Comparison of ENCODE assay signal across 8 mouse cellular contexts in genomic region chr2:4517553-4518125, GRCm38 (mm10).
DNase-seq lines count a peak whose midpoint lies in the region; ATAC-seq and TF ChIP-seq lines count a peak whose summit lies in the region.

No protein-coding gene starts in this region.

- peaks cover 23% of the 10 kb centered on the region for H3K4me1 ChIP-seq in heart, embryonic 15.5 days (replicated peaks)
- peaks cover 14% of the 10 kb centered on the region for H3K4me1 ChIP-seq in kidney, postnatal 0 days (replicated peaks; ENCODE audit: insufficient read depth, low read length)

- H3K9ac ChIP-seq in heart, embryonic 15.5 days: peak overlapping the region; percentile 12; the same call in 1 of the 2 replicates
- H3K9ac ChIP-seq in kidney, postnatal 0 days (ENCODE audit: low read depth, low read length): no peak overlapping the region

- peak overlapping the region; percentile 58 for H3K4me2 ChIP-seq in heart, embryonic 15.5 days
- H3K4me2 ChIP-seq in kidney, postnatal 0 days (ENCODE audit: low read length): no peak overlapping the region

- ATAC-seq in erythroblast, adult 5-6 weeks (replicated peaks; ENCODE audit: low FRiP score, poor library complexity, severe bottlenecking): peak; percentile 37; the same call in 1 of the 2 replicates
- peak; percentile 95 for ATAC-seq in heart, embryonic 15.5 days (replicated peaks; ENCODE audit: insufficient number of reproducible peaks, insufficient read depth, low FRiP score, low read depth)
- ATAC-seq in kidney, postnatal 0 days (replicated peaks; ENCODE audit: low FRiP score, low read depth): no peak; the same call in 1 of the 2 replicates

- no peak for TF ChIP-seq CTCF in kidney, postnatal 0 days (IDR thresholded peaks at IDR 0.05; ENCODE audit: low read depth)

- H3K4me3 ChIP-seq in heart, embryonic 15.5 days: peak overlapping the region; percentile 30
- H3K4me3 ChIP-seq in kidney, postnatal 0 days (replicated peaks; ENCODE audit: low read depth, low read length): no peak overlapping the region

- H3K36me3 ChIP-seq in heart, embryonic 15.5 days: no peaks in the 10 kb centered on the region
- no peaks in the 10 kb centered on the region for H3K36me3 ChIP-seq in kidney, postnatal 0 days (ENCODE audit: insufficient read depth, low read length)

- H3K27me3 ChIP-seq in heart, embryonic 15.5 days: no peaks in the 10 kb centered on the region
- H3K27me3 ChIP-seq in kidney, postnatal 0 days (ENCODE audit: insufficient read depth, low read length): no peaks in the 10 kb centered on the region

- 10% methylated on average over 7 of the region's 7 CpGs for WGBS in heart, embryonic 15.5 days
- 27% methylated on average over 7 of the region's 7 CpGs for WGBS in kidney, postnatal 0 days

- H3K9me3 ChIP-seq in heart, embryonic 15.5 days (replicated peaks): no peaks in the 10 kb centered on the region
- H3K9me3 ChIP-seq in kidney, postnatal 0 days (replicated peaks; ENCODE audit: low read length): no peaks in the 10 kb centered on the region

- peak; percentile 17 for DNase-seq in cerebellum, adult 11-12 months
- no peak for DNase-seq in cerebellum, adult 9-10 months
- DNase-seq in kidney, postnatal 0 days (ENCODE audit: low spot score): peak; percentile 68
- DNase-seq in lung, postnatal 4 days: peak; percentile 59 to 88
- no peak for DNase-seq in spleen, postnatal 4 days (ENCODE audit: low spot score in 2 of 2)
- DNase-seq in thymus, adult 18-20 months: no peak

- peak overlapping the region; percentile 96 for H3K27ac ChIP-seq in heart, embryonic 15.5 days
- peak overlapping the region; percentile 6; the same call in 1 of the 2 replicates for H3K27ac ChIP-seq in kidney, postnatal 0 days

Comparison
In these comparisons a context has a peak if more than half of its experiments do, and no peak if none do; other contexts are left out.
1. DNase-seq: peak in cerebellum, adult 11-12 months (single experiment), kidney, postnatal 0 days (single experiment) and lung, postnatal 4 days (2 of 2); none in cerebellum, adult 9-10 months (single experiment), spleen, postnatal 4 days (0 of 2) and thymus, adult 18-20 months (0 of 2).